Mouse (Mus musculus): ENCODE data around the gene Dusp1. TPM values are rescaled to one million over a fixed set of nuclear protein-coding genes. Genes with fewer than 3 reads are reported as not detected.
A peak's percentile ranks its signal among the peaks of the same experiment; 100 is the strongest.

Gene Dusp1
- total and polyA plus RNA-seq, 3 experiments: 5.0 to 41.8 (median 6.3) TPM

DNA sequence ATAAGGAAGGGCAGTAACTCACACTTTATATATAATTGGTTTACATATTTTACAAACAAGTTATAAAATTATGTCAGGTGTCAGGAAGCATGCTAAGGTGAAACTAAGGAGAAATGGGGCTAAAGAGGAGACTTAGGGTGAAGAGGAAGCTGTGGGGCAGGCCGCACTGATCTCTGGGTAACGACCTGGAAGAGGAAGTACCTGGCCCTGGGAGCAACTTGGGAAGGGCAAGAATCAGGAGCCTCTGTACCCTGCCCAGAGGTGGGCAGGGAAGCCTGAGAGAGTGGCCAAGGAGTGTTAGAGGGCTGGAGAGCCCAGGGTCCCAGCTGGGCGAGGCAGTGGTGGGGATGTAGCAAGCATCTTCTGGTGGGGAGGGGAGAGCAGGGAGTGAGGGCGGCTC is 81.0 kb downstream of the Dusp1 start:
- no peaks in the 10 kb centered on the region for H3K9me3 ChIP-seq (replicated peaks)
- no peaks in the 10 kb centered on the region for H3K36me3 ChIP-seq (replicated peaks)
- TF ChIP-seq TAL1 (conservative IDR thresholded peaks at IDR 0.05; ENCODE audit: low read depth, low read length) (no peak), CTCF (IDR thresholded peaks at IDR 0.05; ENCODE audit: low read depth, low read length) (no peak), GATA2 (IDR thresholded peaks at IDR 0.05; ENCODE audit: borderline replicate concordance, low read depth, low read length) (no peak), POLR2AphosphoS5 (IDR thresholded peaks at IDR 0.05; ENCODE audit: insufficient replicate concordance, low read depth, low read length) (no peak), GATA1 (IDR thresholded peaks at IDR 0.05; ENCODE audit: borderline replicate concordance, low read length) (no peak)
- no peak for ATAC-seq (ENCODE audit: extremely low read depth, insufficient number of reproducible peaks, low FRiP score, poor library complexity, severe bottlenecking)
- H3K27me3 ChIP-seq (ENCODE audit: insufficient read depth, low read length): peaks cover 21% of the 10 kb centered on the region
- H3K4me1 ChIP-seq (ENCODE audit: insufficient read depth, low read depth, low read length): peaks cover 20% of the 10 kb centered on the region
- peak; percentile 51 for DNase-seq (ENCODE audit: low spot score)
- peak overlapping the region; percentile 66 for H3K4me3 ChIP-seq (ENCODE audit: low read depth, low read length)

- DNase-seq (ENCODE audit: low spot score) (no peak), ATAC-seq (ENCODE audit: extremely low read depth, insufficient number of reproducible peaks, low FRiP score, poor library complexity, severe bottlenecking) (no peak)
- Histone ChIP-seq H3K4me1 (ENCODE audit: insufficient read depth, low read depth, low read length) (peaks cover 18% of the 10 kb centered on the region), H3K9me3 (replicated peaks) (no peaks in the 10 kb centered on the region), H3K27me3 (ENCODE audit: insufficient read depth, low read length) (peaks cover 16% of the 10 kb centered on the region), H3K36me3 (replicated peaks) (no peaks in the 10 kb centered on the region), H3K4me3 (ENCODE audit: low read depth, low read length) (no peak overlapping the region)
- TF ChIP-seq GATA1 (IDR thresholded peaks at IDR 0.05; ENCODE audit: borderline replicate concordance, low read length) (no peak), TAL1 (conservative IDR thresholded peaks at IDR 0.05; ENCODE audit: low read depth, low read length) (no peak), POLR2AphosphoS5 (IDR thresholded peaks at IDR 0.05; ENCODE audit: insufficient replicate concordance, low read depth, low read length) (no peak), GATA2 (IDR thresholded peaks at IDR 0.05; ENCODE audit: borderline replicate concordance, low read depth, low read length) (no peak), CTCF (IDR thresholded peaks at IDR 0.05; ENCODE audit: low read depth, low read length) (no peak)
Measured at GRCm38 (mm10) chr17:26479619-26480018, 82.3 kb downstream of the Dusp1 start.

- TF ChIP-seq CTCF (IDR thresholded peaks at IDR 0.05; ENCODE audit: low read depth, low read length): no peak
- TF ChIP-seq POLR2AphosphoS5 (IDR thresholded peaks at IDR 0.05; ENCODE audit: insufficient replicate concordance, low read depth, low read length): no peak
- no peak for TF ChIP-seq GATA1 (IDR thresholded peaks at IDR 0.05; ENCODE audit: borderline replicate concordance, low read length)
- no peak for TF ChIP-seq TAL1 (conservative IDR thresholded peaks at IDR 0.05; ENCODE audit: low read depth, low read length)
- TF ChIP-seq GATA2 (IDR thresholded peaks at IDR 0.05; ENCODE audit: borderline replicate concordance, low read depth, low read length): no peak
- H3K4me3 ChIP-seq (ENCODE audit: low read depth, low read length): no peak overlapping the region
- H3K4me1 ChIP-seq (ENCODE audit: insufficient read depth, low read depth, low read length): peaks cover 18% of the 10 kb centered on the region
- DNase-seq (ENCODE audit: low spot score): no peak
- no peaks in the 10 kb centered on the region for H3K9me3 ChIP-seq (replicated peaks)
- H3K27me3 ChIP-seq (ENCODE audit: insufficient read depth, low read length): peaks cover 21% of the 10 kb centered on the region
- H3K36me3 ChIP-seq (replicated peaks): no peaks in the 10 kb centered on the region
- no peak for ATAC-seq (ENCODE audit: extremely low read depth, insufficient number of reproducible peaks, low FRiP score, poor library complexity, severe bottlenecking)
Measured at GRCm38 (mm10) chr17:26478672-26479071, 83.3 kb downstream of the Dusp1 start.

DNA sequence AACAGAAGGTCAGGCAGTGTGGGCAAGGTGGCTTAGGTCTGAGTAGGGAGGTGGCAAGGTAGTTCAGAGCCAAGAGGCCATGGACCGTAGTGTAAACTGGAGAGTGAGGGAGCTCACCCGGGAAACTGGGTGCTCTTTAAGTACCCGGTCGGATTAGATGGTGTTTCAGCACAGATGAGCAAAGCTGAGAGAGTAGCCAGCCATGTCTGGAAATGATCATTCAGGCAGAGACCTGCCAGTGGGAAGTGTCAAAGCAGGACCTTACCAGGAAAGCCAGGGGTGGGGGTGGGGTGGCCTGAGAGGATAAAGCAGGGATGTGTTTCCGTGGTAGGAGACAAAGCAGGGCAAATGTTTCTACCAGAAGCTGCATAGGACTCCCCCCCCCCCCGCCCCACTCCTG is 85.1 kb downstream of the Dusp1 start:
- Histone ChIP-seq H3K9me3 (replicated peaks) (no peaks in the 10 kb centered on the region), H3K4me3 (ENCODE audit: low read depth, low read length) (no peak overlapping the region), H3K4me1 (ENCODE audit: insufficient read depth, low read depth, low read length) (peaks cover 17% of the 10 kb centered on the region), H3K36me3 (replicated peaks) (no peaks in the 10 kb centered on the region), H3K27me3 (ENCODE audit: insufficient read depth, low read length) (peaks cover 21% of the 10 kb centered on the region)
- ATAC-seq (ENCODE audit: extremely low read depth, insufficient number of reproducible peaks, low FRiP score, poor library complexity, severe bottlenecking) (no peak), DNase-seq (ENCODE audit: low spot score) (no peak)
- TF ChIP-seq GATA2 (IDR thresholded peaks at IDR 0.05; ENCODE audit: borderline replicate concordance, low read depth, low read length): no peak
- TF ChIP-seq TAL1 (conservative IDR thresholded peaks at IDR 0.05; ENCODE audit: low read depth, low read length): no peak
- no peak for TF ChIP-seq GATA1 (IDR thresholded peaks at IDR 0.05; ENCODE audit: borderline replicate concordance, low read length)
- TF ChIP-seq POLR2AphosphoS5 (IDR thresholded peaks at IDR 0.05; ENCODE audit: insufficient replicate concordance, low read depth, low read length): no peak
- TF ChIP-seq CTCF (IDR thresholded peaks at IDR 0.05; ENCODE audit: low read depth, low read length): no peak

- H3K36me3 ChIP-seq (replicated peaks): no peaks in the 10 kb centered on the region
- ATAC-seq (ENCODE audit: extremely low read depth, insufficient number of reproducible peaks, low FRiP score, poor library complexity, severe bottlenecking) (no peak), DNase-seq (ENCODE audit: low spot score) (no peak)
- TF ChIP-seq GATA1 (IDR thresholded peaks at IDR 0.05; ENCODE audit: borderline replicate concordance, low read length): no peak
- no peak for TF ChIP-seq POLR2AphosphoS5 (IDR thresholded peaks at IDR 0.05; ENCODE audit: insufficient replicate concordance, low read depth, low read length)
- TF ChIP-seq TAL1 (conservative IDR thresholded peaks at IDR 0.05; ENCODE audit: low read depth, low read length): no peak
- no peak for TF ChIP-seq CTCF (IDR thresholded peaks at IDR 0.05; ENCODE audit: low read depth, low read length)
- TF ChIP-seq GATA2 (IDR thresholded peaks at IDR 0.05; ENCODE audit: borderline replicate concordance, low read depth, low read length): no peak
- H3K27me3 ChIP-seq (ENCODE audit: insufficient read depth, low read length): peaks cover 51% of the 10 kb centered on the region
- peaks cover 2% of the 10 kb centered on the region; the same call in 1 of the 2 replicates for H3K4me1 ChIP-seq (ENCODE audit: insufficient read depth, low read depth, low read length)
- no peak overlapping the region for H3K4me3 ChIP-seq (ENCODE audit: low read depth, low read length)
- H3K9me3 ChIP-seq (replicated peaks): no peaks in the 10 kb centered on the region
Measured at GRCm38 (mm10) chr17:26468102-26468894, 93.6 kb downstream of the Dusp1 start.

DNA sequence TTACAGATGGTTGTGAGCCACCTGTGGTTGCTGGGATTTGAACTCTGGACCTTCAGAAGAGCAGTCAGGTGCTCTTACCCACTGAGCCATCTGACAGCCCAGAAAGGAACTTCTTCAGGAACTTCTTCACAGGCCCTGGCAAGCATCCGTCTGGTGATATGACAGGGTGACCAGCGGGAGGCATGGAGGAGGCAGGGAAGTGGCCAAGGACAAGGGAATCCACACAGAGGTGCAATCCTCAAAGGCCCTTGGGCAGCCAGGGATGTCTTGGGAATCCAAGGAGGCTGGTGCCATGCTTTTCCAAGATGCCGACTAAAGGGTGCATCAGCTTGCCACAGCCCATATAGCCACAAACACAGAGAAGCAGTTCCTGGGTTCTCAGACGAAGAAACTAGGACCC is 94.3 kb downstream of the Dusp1 start:
- no peak for TF ChIP-seq POLR2AphosphoS5 (IDR thresholded peaks at IDR 0.05; ENCODE audit: insufficient replicate concordance, low read depth, low read length)
- Histone ChIP-seq H3K4me3 (ENCODE audit: low read depth, low read length) (no peak overlapping the region), H3K9me3 (replicated peaks) (no peaks in the 10 kb centered on the region), H3K27me3 (ENCODE audit: insufficient read depth, low read length) (peaks cover 52% of the 10 kb centered on the region), H3K36me3 (replicated peaks) (no peaks in the 10 kb centered on the region), H3K4me1 (ENCODE audit: insufficient read depth, low read depth, low read length) (peaks cover 5% of the 10 kb centered on the region; the same call in 1 of the 2 replicates)
- ATAC-seq (ENCODE audit: extremely low read depth, insufficient number of reproducible peaks, low FRiP score, poor library complexity, severe bottlenecking) (no peak), DNase-seq (ENCODE audit: low spot score) (no peak)
